Mouse (Mus musculus) leukemia stem cell, adult 10-12 weeks (primary cell): ENCODE data around the gene Rdh7. TPM values are rescaled to one million over a fixed set of nuclear protein-coding genes. Genes with fewer than 3 reads are reported as not detected.

Experiments
- polyA plus RNA-seq: library from polyadenylated mRNA; stranded (reverse); fragments of >175 nt; gene quantifications from 2 replicates; pipeline ENCODE4 v1.2.3, GENCODE M21; 2012; ENCODE audit warnings: low replicate concordance

Gene Rdh7
- polyA plus RNA-seq: not detected in 2 replicates

DNA sequence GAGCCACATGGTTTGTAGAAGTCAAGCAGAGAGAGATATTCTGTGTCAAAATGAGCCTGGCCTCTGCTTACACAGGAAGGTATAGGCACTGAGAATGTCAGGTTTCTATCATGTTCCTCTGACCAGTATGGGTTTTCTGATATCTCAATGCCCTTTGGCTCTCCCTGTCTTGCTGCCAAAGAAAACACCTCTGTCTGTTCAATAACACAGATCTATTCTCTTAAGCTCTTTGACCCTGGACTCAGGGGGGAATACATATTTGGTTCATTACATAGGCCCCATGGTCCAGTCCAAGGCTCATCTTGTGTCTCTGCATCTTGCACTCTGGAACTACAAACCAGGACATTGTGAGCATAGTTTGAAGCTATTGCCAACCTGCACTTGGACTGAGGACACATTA, at the start of gene Rdh7:
Gene Rdh7 (minus strand): TSS at position 213 of the 400 bp plus-strand sequence.

DNA sequence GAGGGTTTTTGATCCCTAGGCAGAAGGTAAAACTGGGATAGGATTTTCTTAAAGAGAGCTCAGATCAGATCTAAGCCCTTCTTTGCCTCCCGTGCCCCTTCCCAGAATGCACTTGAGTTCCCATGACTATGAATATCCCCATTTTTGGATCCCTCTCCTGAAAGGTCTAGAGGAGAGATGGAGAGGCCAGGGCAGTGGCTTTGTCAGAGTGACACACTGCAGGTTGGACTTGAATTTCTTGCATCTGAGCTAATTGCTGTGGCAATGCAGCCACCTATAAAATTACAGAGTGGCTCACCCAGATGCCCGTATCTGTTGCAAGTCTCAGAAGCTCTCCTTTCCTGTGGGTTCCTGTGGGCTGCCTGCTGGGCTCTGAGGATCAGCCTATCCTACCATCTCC, 9.6 kb upstream of the Rdh7 start, which contains the start of gene Sdr9c7:
Gene Sdr9c7 (plus strand): TSS at position 301 of the 400 bp plus-strand sequence.

DNA sequence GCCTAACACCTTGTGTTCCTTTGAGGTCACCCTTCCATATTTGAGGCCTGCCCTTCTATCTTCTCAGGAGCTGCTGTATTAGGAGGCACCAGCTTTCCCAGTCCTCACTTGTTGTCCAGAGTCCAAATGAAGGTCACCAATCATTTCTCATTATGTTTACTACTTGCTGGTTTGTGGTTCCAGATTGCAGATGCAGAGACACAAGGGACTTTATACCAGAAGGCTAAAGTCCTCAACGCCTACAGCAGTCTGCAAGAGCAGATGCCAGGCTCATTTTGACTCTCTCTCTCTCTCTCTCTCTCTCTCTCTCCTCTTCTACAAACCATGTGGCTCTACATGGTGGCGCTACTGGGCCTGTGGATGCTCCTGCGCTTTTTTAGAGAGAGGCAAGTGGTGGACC, 22.4 kb downstream of the Rdh7 start, which contains the start of gene Rdh16f2:
Gene Rdh16f2 (plus strand): TSS at position 243 of the 400 bp plus-strand sequence.

DNA sequence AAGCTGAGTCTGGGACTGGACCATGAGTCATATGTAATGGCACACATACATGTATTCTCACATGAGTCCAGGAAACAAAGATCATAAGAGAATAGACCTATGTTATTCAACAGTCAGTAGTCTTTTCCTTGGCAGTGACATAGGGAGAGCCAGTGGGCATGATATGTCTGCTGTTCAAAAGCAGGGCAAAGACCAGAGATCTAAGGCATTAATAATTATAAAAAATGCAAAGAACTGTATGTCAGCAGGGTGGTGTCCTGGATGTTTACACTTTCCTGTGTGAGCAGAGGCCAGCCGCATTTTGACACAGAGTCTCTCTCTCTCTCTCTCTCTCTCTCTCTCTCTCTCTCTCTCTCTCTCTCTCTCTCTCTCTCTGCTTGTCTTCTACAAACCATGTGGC, 39.0 kb downstream of the Rdh7 start, which contains the start of gene Rdh19:
Gene Rdh19 (plus strand): TSS at position 301 of the 400 bp plus-strand sequence.

Other genes with a start within 250 kb of the Rdh7 start
- gene Stat6, start 245.8 kb downstream of the Rdh7 start, polyA plus RNA-seq: 9.7 and 120 TPM in 2 replicates
- gene Nemp1, start 221.9 kb downstream of the Rdh7 start, polyA plus RNA-seq: 3.4 and 6.8 TPM in 2 replicates
- 56.8 and 64.3 TPM in 2 replicates for gene Nab2, start 220.2 kb downstream of the Rdh7 start, polyA plus RNA-seq
- 0.12 and 0.22 TPM in 2 replicates for gene Myo1a, start 183.6 kb downstream of the Rdh7 start, polyA plus RNA-seq
- 0.77 and 2.2 TPM in 2 replicates for gene Tac2, start 164.3 kb downstream of the Rdh7 start, polyA plus RNA-seq
- 1.2 and 2.7 TPM in 2 replicates for gene Zbtb39, start 149.3 kb downstream of the Rdh7 start, polyA plus RNA-seq
- gene Gpr182, start 137.1 kb downstream of the Rdh7 start, polyA plus RNA-seq: 0.93 and 12.9 TPM in 2 replicates
- gene Rdh1, start 129.1 kb downstream of the Rdh7 start, polyA plus RNA-seq: 0.07 TPM in 1 of 2 replicates, not detected in the other
- not detected in 2 replicates for gene Rdh16f1, start 129.0 kb downstream of the Rdh7 start, polyA plus RNA-seq
- gene Rdh9, start 112.4 kb downstream of the Rdh7 start, polyA plus RNA-seq: not detected in 2 replicates
- 0.14 TPM in 1 of 2 replicates, not detected in the other for gene Rdh16, start 87.7 kb downstream of the Rdh7 start, polyA plus RNA-seq
- not detected in 2 replicates for gene Rdh19, start 38.9 kb downstream of the Rdh7 start, polyA plus RNA-seq
- not detected in 2 replicates for gene Rdh16f2, start 22.3 kb downstream of the Rdh7 start, polyA plus RNA-seq
- 0.21 TPM in 1 of 2 replicates, not detected in the other for gene Sdr9c7, start 9.7 kb upstream of the Rdh7 start, polyA plus RNA-seq
- gene Hsd17b6, start 118.8 kb upstream of the Rdh7 start, polyA plus RNA-seq: not detected in 2 replicates
- gene Prim1, start 126.4 kb upstream of the Rdh7 start, polyA plus RNA-seq: 0.82 and 4.9 TPM in 2 replicates
- gene Naca, start 146.8 kb upstream of the Rdh7 start, polyA plus RNA-seq: 16.7 and 52.0 TPM in 2 replicates
- 98.6 and 122 TPM in 2 replicates for gene Ptges3, start 170.1 kb upstream of the Rdh7 start, polyA plus RNA-seq
- gene Atp5b, start 194.5 kb upstream of the Rdh7 start, polyA plus RNA-seq: 1,361 and 1,521 TPM in 2 replicates
- gene Baz2a, start 202.8 kb upstream of the Rdh7 start, polyA plus RNA-seq: 9.2 and 28.5 TPM in 2 replicates